Mouse (Mus musculus) kidney, postnatal 4 days (tissue): ENCODE measurements at regions not wholly inside any gene's neighbourhood (a gene's known extent, or its start where the extent isn't known, plus 50 kb on each side); places are given as distances from the start of the nearest gene placed in this dataset.

ENCODE experiments used
- DNase-seq, 2 experiments: peaks; one replicate each; pipeline ENCODE4 v3.0.0; 2021; ENCODE audit warnings: mixed read lengths in 2 of 2

GRCm38 (mm10) chr2:64706646-64707177 is 318.1 kb downstream of the Grb14 start:
- no peak for DNase-seq

GRCm38 (mm10) chr2:64695974-64696373 is 328.8 kb downstream of the Grb14 start:
- DNase-seq, result no peak

GRCm38 (mm10) chr2:64691444-64691843 is 333.3 kb downstream of the Grb14 start:
- DNase-seq, result no peak

GRCm38 (mm10) chr2:64690996-64691395 is 333.8 kb downstream of the Grb14 start:
- DNase-seq, result no peak

- DNase-seq, result no peak
These were observed 338.0 kb downstream of the Grb14 start for GRCm38 (mm10) chr2:64686781-64687180.

GRCm38 (mm10) chr2:64649614-64650013 is 375.2 kb downstream of the Grb14 start:
- peak; percentile 11 to 23 for DNase-seq

GRCm38 (mm10) chr2:64616931-64617330 is 407.9 kb downstream of the Grb14 start:
- DNase-seq, result no peak

GRCm38 (mm10) chr2:64606864-64607263 is 417.9 kb downstream of the Grb14 start:
- DNase-seq, result no peak

GRCm38 (mm10) chr2:64582258-64582657 is 442.5 kb downstream of the Grb14 start:
- no peak for DNase-seq

- DNase-seq, result no peak
These were observed 438.2 kb upstream of the Fign start for GRCm38 (mm10) chr2:64536032-64536431.

- no peak for DNase-seq
These were observed 437.6 kb upstream of the Fign start for GRCm38 (mm10) chr2:64535351-64535851.

GRCm38 (mm10) chr2:64534869-64535268 is 437.0 kb upstream of the Fign start:
- DNase-seq, result no peak

GRCm38 (mm10) chr2:64534344-64534743 is 436.5 kb upstream of the Fign start:
- no peak for DNase-seq

GRCm38 (mm10) chr2:64522722-64523121 is 424.9 kb upstream of the Fign start:
- no peak for DNase-seq

- DNase-seq, result no peak
These were observed 424.4 kb upstream of the Fign start for GRCm38 (mm10) chr2:64522233-64522632.

- DNase-seq, result peak in 1 of 2 experiments; percentile 9
These were observed 397.9 kb upstream of the Fign start for GRCm38 (mm10) chr2:64495725-64496124.

GRCm38 (mm10) chr2:64466412-64466970 is 368.7 kb upstream of the Fign start:
- peak in 1 of 2 experiments; percentile 18 for DNase-seq

- DNase-seq, result no peak
These were observed 364.8 kb upstream of the Fign start for GRCm38 (mm10) chr2:64462466-64463114.

GRCm38 (mm10) chr2:64462041-64462440 is 364.2 kb upstream of the Fign start:
- no peak for DNase-seq

GRCm38 (mm10) chr2:64461636-64462035 is 363.8 kb upstream of the Fign start:
- no peak for DNase-seq

- DNase-seq, result peak; percentile 42 to 47
These were observed 360.3 kb upstream of the Fign start for GRCm38 (mm10) chr2:64458171-64458570.

- no peak for DNase-seq
These were observed 354.9 kb upstream of the Fign start for GRCm38 (mm10) chr2:64452690-64453089.

- DNase-seq, result no peak
These were observed 353.9 kb upstream of the Fign start for GRCm38 (mm10) chr2:64451614-64452317.

- no peak for DNase-seq
These were observed 345.3 kb upstream of the Fign start for GRCm38 (mm10) chr2:64443171-64443570.
